Mouse (Mus musculus): ENCODE data around the gene Spaca7.
"Not testable (repeated sequence)": the region's sequence is repeated elsewhere in the genome, so short reads cannot be mapped to it uniquely, and the experiment has no call there.

Gene Spaca7

GRCm38 (mm10) chr8:12572814-12573534 lies at the start of gene Spaca7:
Gene Spaca7 (plus strand): TSS chr8:12573029.
- DNase-seq (ENCODE audit: extremely low read depth, low read depth): no peak

GRCm38 (mm10) chr8:12524279-12524678 lies 48.5 kb upstream of the Spaca7 start:
- no peak for DNase-seq (ENCODE audit: extremely low read depth, low read depth)

GRCm38 (mm10) chr8:12528659-12529058 lies 44.2 kb upstream of the Spaca7 start:
- DNase-seq (ENCODE audit: extremely low read depth, low read depth): no peak

- no peak for DNase-seq (ENCODE audit: extremely low read depth, low read depth)
These were observed 37.2 kb upstream of the Spaca7 start for GRCm38 (mm10) chr8:12535617-12536016.

- DNase-seq (ENCODE audit: extremely low read depth, low read depth): no peak
These were observed 36.5 kb upstream of the Spaca7 start for GRCm38 (mm10) chr8:12536306-12536705.

- DNase-seq (ENCODE audit: extremely low read depth, low read depth): no peak
These were observed 27.6 kb upstream of the Spaca7 start for GRCm38 (mm10) chr8:12545236-12545635.

GRCm38 (mm10) chr8:12545671-12546070 lies 27.2 kb upstream of the Spaca7 start:
- no peak for DNase-seq (ENCODE audit: extremely low read depth, low read depth)

- DNase-seq (ENCODE audit: extremely low read depth, low read depth): no peak
These were observed 25.2 kb upstream of the Spaca7 start for GRCm38 (mm10) chr8:12547466-12548220.

GRCm38 (mm10) chr8:12548255-12548654 lies 24.6 kb upstream of the Spaca7 start:
- DNase-seq (ENCODE audit: extremely low read depth, low read depth): no peak

- DNase-seq (ENCODE audit: extremely low read depth, low read depth): no peak
These were observed 24.1 kb upstream of the Spaca7 start for GRCm38 (mm10) chr8:12548680-12549079.

- no peak for DNase-seq (ENCODE audit: extremely low read depth, low read depth)
These were observed 17.2 kb upstream of the Spaca7 start for GRCm38 (mm10) chr8:12555515-12556145.

- no peak for DNase-seq (ENCODE audit: extremely low read depth, low read depth)
These were observed 14.0 kb upstream of the Spaca7 start for GRCm38 (mm10) chr8:12558786-12559185.

- no peak for DNase-seq (ENCODE audit: extremely low read depth, low read depth)
These were observed 11.3 kb upstream of the Spaca7 start for GRCm38 (mm10) chr8:12561403-12561960.

GRCm38 (mm10) chr8:12564307-12564706 lies 8.5 kb upstream of the Spaca7 start:
- no peak for DNase-seq (ENCODE audit: extremely low read depth, low read depth)

GRCm38 (mm10) chr8:12565488-12565887 lies 7.3 kb upstream of the Spaca7 start:
- DNase-seq (ENCODE audit: extremely low read depth, low read depth): no peak

- DNase-seq (ENCODE audit: extremely low read depth, low read depth): no peak
These were observed 6.3 kb upstream of the Spaca7 start for GRCm38 (mm10) chr8:12566509-12566908.

- no peak for DNase-seq (ENCODE audit: extremely low read depth, low read depth)
These were observed 3.2 kb downstream of the Spaca7 start for GRCm38 (mm10) chr8:12576003-12576402.

GRCm38 (mm10) chr8:12576739-12577138 lies 3.9 kb downstream of the Spaca7 start:
- no peak for DNase-seq (ENCODE audit: extremely low read depth, low read depth)

GRCm38 (mm10) chr8:12579339-12579999 lies 6.6 kb downstream of the Spaca7 start:
- DNase-seq (ENCODE audit: extremely low read depth, low read depth): not testable (repeated sequence)

- DNase-seq (ENCODE audit: extremely low read depth, low read depth): no peak
These were observed 11.0 kb downstream of the Spaca7 start for GRCm38 (mm10) chr8:12583785-12584184.

- DNase-seq (ENCODE audit: extremely low read depth, low read depth): peak; percentile 7
These were observed 34.4 kb downstream of the Spaca7 start for GRCm38 (mm10) chr8:12607223-12607622.
